Mouse (Mus musculus) liver, embryonic 14.5 days (tissue): ENCODE data around the gene Hist1h3b.

Source experiments
- CTCF ChIP-seq: IDR thresholded peaks from 2 replicates; pipeline ENCODE4 v1.5.1; 2016; ENCODE audit warnings: antibody characterized with exemption, low read depth, control low read depth
- EP300 ChIP-seq: IDR thresholded peaks from 2 replicates; pipeline ENCODE4 v1.6.1; 2016; ENCODE audit warnings: antibody characterized with exemption, low read depth

DNA sequence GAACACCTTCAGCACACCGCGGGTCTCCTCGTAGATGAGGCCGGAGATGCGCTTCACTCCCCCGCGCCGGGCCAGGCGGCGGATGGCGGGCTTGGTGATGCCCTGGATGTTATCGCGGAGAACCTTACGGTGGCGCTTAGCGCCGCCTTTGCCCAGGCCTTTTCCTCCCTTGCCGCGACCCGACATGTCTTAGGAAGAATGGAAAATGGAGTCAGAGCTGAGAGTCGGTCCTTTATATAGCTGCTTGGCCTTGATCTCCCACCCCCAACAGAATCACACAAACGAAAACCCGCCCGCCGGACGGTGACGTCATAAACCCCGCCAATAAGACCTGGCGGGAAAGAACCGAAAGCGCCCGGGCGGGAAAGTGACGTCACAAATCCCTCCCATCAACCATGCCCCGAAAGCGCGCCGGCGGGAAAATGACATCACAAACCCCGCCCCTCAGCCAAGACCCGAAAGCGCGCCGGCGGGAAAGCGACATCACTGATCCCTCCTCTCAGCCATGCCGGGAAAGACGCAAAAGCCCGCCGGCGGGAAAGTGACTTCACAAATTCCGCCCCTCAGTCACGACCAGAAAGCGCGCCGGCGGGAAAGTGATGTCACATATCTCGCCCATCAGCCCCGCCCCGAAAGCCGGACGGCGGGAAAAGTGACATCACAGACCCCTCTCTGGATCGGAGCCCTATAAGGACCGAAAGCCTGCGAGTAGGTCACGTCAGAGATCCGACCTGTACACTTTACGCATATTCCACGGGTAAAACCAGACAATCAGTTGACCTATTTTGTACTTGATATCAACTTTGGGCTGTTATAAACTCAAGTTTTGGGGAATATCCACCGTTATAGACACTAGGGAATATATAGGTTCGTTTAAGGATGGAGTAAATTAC, 9.2 kb downstream of the Hist1h3b start, which contains the start of gene Hist1h4a:
- TF ChIP-seq CTCF (0 out of 2 replicates have a peak, but pooled peaks have one; percentile 12), EP300 (peak; percentile 85)
